Mouse (Mus musculus) stomach, postnatal 0 days (tissue): ENCODE data around the gene Mknk2. TPM values are rescaled to one million over a fixed set of nuclear protein-coding genes. Genes with fewer than 3 reads are reported as not detected.

ENCODE experiments used
- ATAC-seq: fragments of 200-750 bp; cut with Nextera tagmentation; 2 replicates; pipeline ENCODE4 v1.8.0; 2017; ENCODE audit not compliant: low FRiP score, low TSS enrichment
- DNase-seq: peaks from one replicate; pipeline ENCODE4 v3.0.0-alpha.2; 2016; ENCODE audit warnings: low spot score
- H3K27ac ChIP-seq: fragments of 300-500 bp; sonication (generic); replicated peaks from 2 replicates; pipeline ENCODE4 v1.5.1; 2014; ENCODE audit warnings: mild to moderate bottlenecking, control low read depth
- H3K27me3 ChIP-seq: fragments of 300-500 bp; sonication (generic); 2 replicates; pipeline ENCODE4 v1.6.1; 2014; ENCODE audit warnings: low read length; ENCODE audit not compliant: control insufficient read depth, insufficient read depth
- H3K36me3 ChIP-seq: fragments of 300-500 bp; sonication (generic); 2 replicates; pipeline ENCODE4 v1.6.1; 2014; ENCODE audit warnings: low read length, mixed read lengths; ENCODE audit not compliant: control insufficient read depth, insufficient read depth
- H3K4me1 ChIP-seq: fragments of 300-500 bp; sonication (generic); replicated peaks from 2 replicates; pipeline ENCODE4 v1.6.1; 2014; ENCODE audit warnings: antibody characterized with exemption; ENCODE audit not compliant: control insufficient read depth, insufficient read depth
- H3K4me2 ChIP-seq: fragments of 300-500 bp; sonication (generic); replicated peaks from 2 replicates; pipeline ENCODE4 v1.6.1; 2014; ENCODE audit warnings: low read depth, mild to moderate bottlenecking, control low read depth, moderate library complexity
- H3K4me3 ChIP-seq: fragments of 300-500 bp; sonication (generic); 2 replicates; pipeline ENCODE4 v1.5.1; 2014; ENCODE audit warnings: low read depth, low read length, control low read depth
- H3K9ac ChIP-seq: fragments of 300-500 bp; sonication (generic); 2 replicates; pipeline ENCODE4 v1.6.1; 2014; ENCODE audit warnings: mild to moderate bottlenecking, low read length, control low read depth, mixed read lengths
- H3K9me3 ChIP-seq: fragments of 300-500 bp; sonication (generic); 2 replicates; pipeline ENCODE4 v1.6.1; 2016; ENCODE audit warnings: low read length; ENCODE audit not compliant: control insufficient read depth
- CTCF ChIP-seq: IDR thresholded peaks from 2 replicates; pipeline ENCODE4 v1.5.1; 2016; ENCODE audit warnings: antibody characterized with exemption, low read depth, mild to moderate bottlenecking, moderate library complexity
- EP300 ChIP-seq: optimal IDR thresholded peaks from 2 replicates; pipeline ENCODE3; 2016; ENCODE audit warnings: antibody characterized with exemption
- WGBS: fragments of 180-500 bp; shearing (Covaris S2); extraction: QIAGEN DNeasy Blood & Tissue Kit; methylation state at CpG from one replicate; pipeline ENCODE4 v1.1.7; 2014; 5-methylcytosine and 5-hydroxymethylcytosine counted together
- polyA plus RNA-seq: library from polyadenylated mRNA; unstranded; fragments of >200 nt; fragmentation: Nextera tagmentation; extraction: Ambion mirVana; gene quantifications from 2 replicates; pipeline ENCODE4 v1.2.1, GENCODE M21; 2015

Mknk2 gene
- polyA plus RNA-seq, result 55.2 and 61.7 TPM in 2 replicates

DNA sequence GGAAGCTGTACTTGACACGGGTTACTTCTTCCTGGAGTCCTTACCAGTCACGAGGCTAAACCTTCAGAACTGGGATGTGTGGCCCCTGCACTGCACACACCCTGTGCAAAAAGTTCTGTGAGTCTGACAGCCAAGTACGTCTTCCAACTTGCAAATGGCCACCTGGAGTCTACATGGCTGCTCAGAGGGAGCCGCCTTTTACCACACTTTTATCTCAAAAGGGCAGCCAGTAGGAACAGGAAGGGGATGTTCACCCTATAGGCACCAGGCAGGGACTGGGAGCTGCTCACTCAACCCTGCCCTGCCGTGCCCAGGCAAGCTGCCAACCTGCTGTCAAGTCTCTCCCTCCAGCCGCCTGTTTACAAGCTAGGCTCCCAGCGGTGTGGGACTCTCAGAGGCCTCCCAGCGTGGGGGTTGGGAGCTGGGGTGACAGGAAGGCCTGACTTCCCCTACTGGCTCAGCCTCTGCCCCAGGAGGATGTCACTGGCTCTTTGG is at the start of gene Mknk2:
Gene Mknk2, minus strand, starts transcription at position 171 of the 495 bp plus-strand sequence.
- ATAC-seq, result peak; percentile 76
- WGBS, result 4% methylated on average over 8 of the region's 8 CpGs
- TF ChIP-seq CTCF (peak; percentile 32; the same call in 1 of the 2 replicates), EP300 (no peak)
- peak; percentile 98 for DNase-seq
- Histone ChIP-seq H3K9me3 (no peaks in the 10 kb centered on the region), H3K4me1 (peaks cover 31% of the 10 kb centered on the region), H3K4me2 (peak within 1 kb of the TSS; percentile 78), H3K27ac (peak within 1 kb of the TSS; percentile 100), H3K36me3 (0 out of 2 replicates have a peak, but pooled peaks cover 4% of the 10 kb centered on the region), H3K4me3 (peak within 1 kb of the TSS; percentile 92), H3K27me3 (no peaks in the 10 kb centered on the region), H3K9ac (peak within 1 kb of the TSS; percentile 83)

GRCm38 (mm10) chr10:80717281-80717680 is 39.4 kb upstream of the Mknk2 start:
- ATAC-seq, result no peak
- DNase-seq, result no peak
- no peaks in the 10 kb centered on the region for H3K9me3 ChIP-seq
- H3K27ac ChIP-seq, result no peak overlapping the region
- no peaks in the 10 kb centered on the region for H3K4me1 ChIP-seq
- WGBS, result 81% methylated on average over 1 of the region's 1 CpGs
- H3K4me2 ChIP-seq, result no peak overlapping the region
- peaks cover 63% of the 10 kb centered on the region for H3K36me3 ChIP-seq
- TF ChIP-seq EP300 (no peak), CTCF (no peak)
- H3K9ac ChIP-seq, result no peak overlapping the region
- H3K27me3 ChIP-seq, result no peaks in the 10 kb centered on the region
- no peak overlapping the region for H3K4me3 ChIP-seq

DNA sequence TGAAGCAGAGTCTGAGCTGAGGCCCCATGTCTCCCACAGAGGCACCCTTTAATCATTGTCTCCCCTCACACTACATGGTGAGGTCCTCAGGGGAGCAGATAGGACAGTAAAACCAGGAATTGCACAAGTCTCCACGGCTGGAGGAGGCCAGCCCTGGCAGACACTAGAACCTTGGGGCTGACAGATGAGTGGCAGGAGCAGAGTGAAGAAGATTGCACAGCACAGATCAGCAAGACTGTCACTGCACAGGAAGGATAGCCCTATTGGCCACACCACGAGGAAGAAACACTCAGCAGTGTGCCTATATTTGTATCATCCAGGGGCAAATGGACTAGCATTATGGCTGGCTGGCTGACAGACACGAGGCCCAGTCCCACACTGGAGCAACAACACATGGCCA is 32.9 kb upstream of the Mknk2 start:
- H3K9me3 ChIP-seq, result no peaks in the 10 kb centered on the region
- no peak overlapping the region for H3K4me2 ChIP-seq
- peaks cover 76% of the 10 kb centered on the region for H3K36me3 ChIP-seq
- H3K27ac ChIP-seq, result no peak overlapping the region
- H3K9ac ChIP-seq, result no peak overlapping the region
- H3K27me3 ChIP-seq, result no peaks in the 10 kb centered on the region
- ATAC-seq (no peak), DNase-seq (no peak)
- TF ChIP-seq CTCF (no peak), EP300 (no peak)
- 85% methylated on average over 3 of the region's 3 CpGs for WGBS
- H3K4me1 ChIP-seq, result no peaks in the 10 kb centered on the region
- H3K4me3 ChIP-seq, result no peak overlapping the region

GRCm38 (mm10) chr10:80705479-80705878 is 27.6 kb upstream of the Mknk2 start:
- ATAC-seq, result no peak
- no peak for TF ChIP-seq EP300
- no peak for TF ChIP-seq CTCF
- no peak for DNase-seq
- WGBS, result 69% methylated on average over 3 of the region's 3 CpGs
- Histone ChIP-seq H3K4me2 (no peak overlapping the region), H3K4me3 (no peak overlapping the region), H3K9ac (no peak overlapping the region; the same call in 1 of the 2 replicates), H3K36me3 (peaks cover 40% of the 10 kb centered on the region), H3K9me3 (no peaks in the 10 kb centered on the region), H3K27me3 (no peaks in the 10 kb centered on the region), H3K27ac (no peak overlapping the region), H3K4me1 (peaks cover 6% of the 10 kb centered on the region)

- Histone ChIP-seq H3K27me3 (no peaks in the 10 kb centered on the region), H3K9me3 (no peaks in the 10 kb centered on the region), H3K27ac (no peak overlapping the region), H3K9ac (0 out of 2 replicates have a peak overlapping the region, but pooled peaks have one; percentile 23), H3K4me3 (no peak overlapping the region), H3K36me3 (peaks cover 36% of the 10 kb centered on the region), H3K4me2 (no peak overlapping the region), H3K4me1 (peaks cover 6% of the 10 kb centered on the region)
- TF ChIP-seq EP300, result no peak
- TF ChIP-seq CTCF, result no peak
- no peak for DNase-seq
- WGBS, result 63% methylated on average over 3 of the region's 3 CpGs
- no peak for ATAC-seq
Observed at GRCm38 (mm10) chr10:80705033-80705432, 27.1 kb upstream of the Mknk2 start.

- ATAC-seq (no peak), DNase-seq (no peak)
- H3K4me2 ChIP-seq, result no peak overlapping the region
- peaks cover 6% of the 10 kb centered on the region for H3K4me1 ChIP-seq
- 85% methylated on average over 5 of the region's 5 CpGs for WGBS
- TF ChIP-seq CTCF (no peak), EP300 (no peak)
- no peaks in the 10 kb centered on the region for H3K27me3 ChIP-seq
- H3K36me3 ChIP-seq, result peaks cover 31% of the 10 kb centered on the region
- no peak overlapping the region for H3K4me3 ChIP-seq
- no peaks in the 10 kb centered on the region for H3K9me3 ChIP-seq
- 0 out of 2 replicates have a peak overlapping the region, but pooled peaks have one; percentile 23 for H3K9ac ChIP-seq
- no peak overlapping the region for H3K27ac ChIP-seq
Observed at GRCm38 (mm10) chr10:80704418-80704817, 26.5 kb upstream of the Mknk2 start.
